Mouse (Mus musculus) liver, embryonic 14.5 days (tissue): ENCODE data around the gene Cpne5. TPM values are rescaled to one million over a fixed set of nuclear protein-coding genes. Genes with fewer than 3 reads are reported as not detected.

Source experiments
- ATAC-seq: fragments of 200-750 bp; cut with Nextera tagmentation; 2 replicates; pipeline ENCODE4 v1.8.0; 2017; ENCODE audit warnings: moderate number of reproducible peaks, mild to moderate bottlenecking, moderate library complexity; ENCODE audit not compliant: insufficient read depth
- DNase-seq, 3 experiments: peaks; one replicate each; pipeline ENCODE4 v3.0.0-alpha.2; 2012 to 2013; ENCODE audit warnings: low read depth in 3 of 3, low spot score in 3 of 3
- H3K27ac ChIP-seq: fragments of 300-500 bp; sonication (generic); 2 replicates; pipeline ENCODE4 v1.5.1; 2014; ENCODE audit warnings: moderate library complexity, mild to moderate bottlenecking, control low read depth, inconsistent platforms
- H3K27me3 ChIP-seq: fragments of 300-500 bp; sonication (generic); 2 replicates; pipeline ENCODE4 v1.6.1; 2014; ENCODE audit warnings: mild to moderate bottlenecking, low read length, moderate library complexity; ENCODE audit not compliant: control insufficient read depth, insufficient read depth
- H3K36me3 ChIP-seq: fragments of 300-500 bp; sonication (generic); replicated peaks from 2 replicates; pipeline ENCODE4 v1.6.1; 2014; ENCODE audit warnings: low read depth; ENCODE audit not compliant: control insufficient read depth, insufficient read depth
- H3K4me1 ChIP-seq, 2 experiments: fragments of 200-500 bp in 1 of 2; fragments of 300-500 bp in 1 of 2; sonication (generic) in 1 of 2; replicated peaks; 2 replicates each; pipeline ENCODE4 v1.6.1; 2012 to 2014; ENCODE audit warnings: antibody characterized with exemption in 1 of 2, inconsistent platforms in 1 of 2, low read length in 1 of 2; ENCODE audit not compliant: control insufficient read depth in 2 of 2, insufficient read depth in 2 of 2
- H3K4me2 ChIP-seq: fragments of 300-500 bp; sonication (generic); 2 replicates; pipeline ENCODE4 v1.6.1; 2014; ENCODE audit warnings: low read depth, mild to moderate bottlenecking, control low read depth, moderate library complexity
- H3K4me3 ChIP-seq, 2 experiments: fragments of 200-500 bp in 1 of 2; fragments of 300-500 bp in 1 of 2; sonication (generic) in 1 of 2; 2 replicates each; pipeline ENCODE4 v1.5.1; 2012 to 2014; ENCODE audit warnings: low read depth in 2 of 2, low read length in 2 of 2, mild to moderate bottlenecking in 2 of 2, control low read depth in 1 of 2, inconsistent platforms in 1 of 2, moderate library complexity in 1 of 2; ENCODE audit not compliant: insufficient read depth in 1 of 2
- H3K9ac ChIP-seq: fragments of 300-500 bp; sonication (generic); replicated peaks from 2 replicates; pipeline ENCODE4 v1.6.1; 2014; ENCODE audit warnings: mild to moderate bottlenecking, control low read depth, moderate library complexity
- H3K9me3 ChIP-seq: fragments of 300-500 bp; sonication (generic); 2 replicates; pipeline ENCODE4 v1.6.1; 2016; ENCODE audit warnings: low read length, mixed read lengths; ENCODE audit not compliant: control insufficient read depth
- CTCF ChIP-seq: IDR thresholded peaks from 2 replicates; pipeline ENCODE4 v1.5.1; 2016; ENCODE audit warnings: antibody characterized with exemption, low read depth, control low read depth
- EP300 ChIP-seq: IDR thresholded peaks from 2 replicates; pipeline ENCODE4 v1.6.1; 2016; ENCODE audit warnings: antibody characterized with exemption, low read depth
- WGBS: fragments of 180-500 bp; shearing (Covaris S2); extraction: QIAGEN DNeasy Blood & Tissue Kit; methylation state at CpG from one replicate; pipeline ENCODE4 v1.1.7; 2014; ENCODE audit not compliant: insufficient replicate concordance; 5-methylcytosine and 5-hydroxymethylcytosine counted together
- polyA plus RNA-seq, 2 experiments: library from polyadenylated mRNA; depleted of rRNA in 1 of 2; stranded (reverse) in 1 of 2; unstranded in 1 of 2; fragments of >200 nt; fragmentation: Nextera tagmentation in 1 of 2; extraction: Ambion mirVana in 1 of 2; gene quantifications; 2 replicates each; pipeline versions ENCODE4 v1.2.1 to v1.2.3; 2012 to 2014

The Cpne5 gene
- polyA plus RNA-seq, 2 experiments = 0.06 to 0.28 TPM

DNA sequence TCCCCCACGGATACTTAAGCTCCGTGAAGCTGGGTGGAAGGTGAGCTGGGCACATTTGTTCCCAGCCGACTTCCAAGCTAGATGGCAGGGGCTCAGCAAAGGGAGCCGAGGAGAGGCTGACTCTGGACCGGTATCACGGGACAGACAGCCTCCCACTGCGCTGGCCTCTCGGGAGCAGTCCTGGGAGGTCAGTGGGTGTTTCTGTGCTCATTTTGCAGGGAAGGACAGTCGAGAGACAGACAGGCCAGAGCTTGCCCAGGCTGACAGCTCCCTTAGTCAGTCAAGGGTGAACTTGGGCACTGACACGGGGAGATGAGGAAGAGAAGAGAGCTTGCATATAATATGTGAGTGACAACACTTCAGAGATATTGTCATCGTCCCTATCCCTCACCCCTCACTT, 54.8 kb downstream of the Cpne5 start:
- Histone ChIP-seq H3K36me3 (no peaks in the 10 kb centered on the region), H3K27me3 (no peaks in the 10 kb centered on the region), H3K4me3 (no peak overlapping the region), H3K9me3 (no peaks in the 10 kb centered on the region), H3K4me2 (no peak overlapping the region), H3K27ac (no peak overlapping the region), H3K9ac (no peak overlapping the region), H3K4me1 (no peaks in the 10 kb centered on the region)
- TF ChIP-seq EP300 (no peak), CTCF (no peak)
- ATAC-seq (no peak), DNase-seq (no peak)
- 65% methylated on average over 11 of the region's 11 CpGs for WGBS

DNA sequence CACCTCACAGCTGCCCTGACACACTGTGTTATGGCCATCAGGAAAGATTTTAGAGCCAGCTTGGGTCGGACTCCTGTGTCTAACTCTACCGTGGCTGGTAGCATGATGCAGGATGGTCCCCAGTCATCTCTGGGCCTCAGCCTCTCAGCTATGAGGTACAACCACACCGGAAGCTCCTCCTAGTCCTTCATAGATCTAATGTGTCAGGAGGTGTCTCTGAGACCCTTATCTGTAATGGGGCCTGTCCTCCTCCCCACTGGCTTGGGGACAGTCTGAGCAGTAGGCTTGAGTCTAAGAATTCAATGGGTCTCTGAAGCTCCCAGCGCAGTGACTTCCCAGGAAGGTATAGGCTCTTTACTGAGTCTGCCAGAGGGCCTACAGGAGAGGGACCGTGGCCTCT, 56.2 kb downstream of the Cpne5 start:
- Histone ChIP-seq H3K36me3 (no peaks in the 10 kb centered on the region), H3K4me3 (no peak overlapping the region), H3K9me3 (no peaks in the 10 kb centered on the region), H3K27ac (no peak overlapping the region), H3K4me1 (no peaks in the 10 kb centered on the region), H3K27me3 (no peaks in the 10 kb centered on the region), H3K9ac (no peak overlapping the region), H3K4me2 (no peak overlapping the region)
- ATAC-seq = no peak
- DNase-seq = no peak
- 41% methylated on average over 5 of the region's 5 CpGs for WGBS
- TF ChIP-seq EP300 (no peak), CTCF (no peak)

DNA sequence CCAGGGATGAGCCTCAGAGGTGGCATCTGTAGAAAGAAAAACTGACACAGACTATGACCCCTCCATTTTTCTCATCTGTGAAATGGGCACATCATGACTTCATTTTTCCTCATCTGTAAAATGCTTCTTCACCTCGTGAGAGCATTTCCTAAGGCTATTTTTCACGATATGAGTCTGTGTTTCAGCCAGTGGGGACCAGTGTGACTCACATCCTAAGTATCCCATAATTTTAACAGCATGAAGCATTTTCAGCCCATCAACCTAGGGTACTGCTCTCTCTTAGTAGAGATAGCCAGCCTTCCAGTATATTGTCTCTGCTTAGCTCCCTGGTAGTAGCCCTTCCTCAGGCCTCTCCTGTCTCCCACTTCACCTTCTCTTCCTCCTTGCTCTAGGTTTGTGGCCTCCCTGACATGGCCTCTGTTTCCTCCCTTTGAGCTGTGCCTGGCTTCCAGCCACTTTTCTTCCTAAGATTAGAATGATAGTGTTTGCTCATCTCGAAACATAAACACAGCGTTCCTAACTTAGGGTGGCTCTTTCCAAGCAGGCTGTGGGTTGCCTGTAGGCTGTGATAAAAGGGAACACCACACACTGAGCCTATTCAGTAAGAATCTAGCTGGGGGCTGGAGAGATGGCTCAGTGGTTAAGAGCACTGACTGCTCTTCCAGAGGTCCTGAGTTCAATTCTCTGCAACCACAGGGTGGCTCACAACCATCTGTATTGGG, 57.4 kb downstream of the Cpne5 start:
- Histone ChIP-seq H3K27ac (no peak overlapping the region), H3K4me2 (no peak overlapping the region), H3K9me3 (no peaks in the 10 kb centered on the region), H3K9ac (no peak overlapping the region), H3K36me3 (no peaks in the 10 kb centered on the region), H3K27me3 (no peaks in the 10 kb centered on the region), H3K4me3 (no peak overlapping the region), H3K4me1 (no peaks in the 10 kb centered on the region)
- TF ChIP-seq CTCF = no peak
- no peak for ATAC-seq
- no peak for DNase-seq
- 41% methylated on average over 4 of the region's 4 CpGs for WGBS

DNA sequence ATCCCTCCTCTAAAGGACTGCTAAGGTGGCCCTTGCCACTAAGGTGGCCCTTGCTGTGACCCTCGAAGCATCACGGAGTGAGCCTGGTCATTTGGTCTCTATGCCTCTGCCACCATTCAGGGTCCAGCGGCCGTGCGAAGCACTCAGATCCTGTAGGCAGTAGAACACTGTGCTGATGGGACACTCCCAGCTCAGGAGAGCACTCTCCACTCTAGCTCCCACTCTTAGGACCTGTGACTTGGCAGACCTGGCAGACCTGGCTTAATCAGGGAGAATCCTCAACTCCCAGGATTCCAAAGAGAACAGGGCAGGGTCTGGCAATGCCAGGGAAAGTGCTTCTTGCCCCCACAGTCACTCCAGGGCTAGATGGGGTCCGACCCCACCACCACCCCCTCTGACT, 58.0 kb downstream of the Cpne5 start:
- whole genome bisulfite sequencing = 77% methylated on average over 6 of the region's 6 CpGs
- no peaks in the 10 kb centered on the region for H3K4me1 ChIP-seq
- DNase-seq (no peak), ATAC-seq (no peak)
- H3K27ac ChIP-seq = no peak overlapping the region
- H3K36me3 ChIP-seq = no peaks in the 10 kb centered on the region
- TF ChIP-seq EP300 = no peak
- TF ChIP-seq CTCF = no peak
- H3K27me3 ChIP-seq = no peaks in the 10 kb centered on the region
- H3K4me2 ChIP-seq = no peak overlapping the region
- no peak overlapping the region for H3K9ac ChIP-seq
- H3K9me3 ChIP-seq = no peaks in the 10 kb centered on the region
- H3K4me3 ChIP-seq = no peak overlapping the region

DNA sequence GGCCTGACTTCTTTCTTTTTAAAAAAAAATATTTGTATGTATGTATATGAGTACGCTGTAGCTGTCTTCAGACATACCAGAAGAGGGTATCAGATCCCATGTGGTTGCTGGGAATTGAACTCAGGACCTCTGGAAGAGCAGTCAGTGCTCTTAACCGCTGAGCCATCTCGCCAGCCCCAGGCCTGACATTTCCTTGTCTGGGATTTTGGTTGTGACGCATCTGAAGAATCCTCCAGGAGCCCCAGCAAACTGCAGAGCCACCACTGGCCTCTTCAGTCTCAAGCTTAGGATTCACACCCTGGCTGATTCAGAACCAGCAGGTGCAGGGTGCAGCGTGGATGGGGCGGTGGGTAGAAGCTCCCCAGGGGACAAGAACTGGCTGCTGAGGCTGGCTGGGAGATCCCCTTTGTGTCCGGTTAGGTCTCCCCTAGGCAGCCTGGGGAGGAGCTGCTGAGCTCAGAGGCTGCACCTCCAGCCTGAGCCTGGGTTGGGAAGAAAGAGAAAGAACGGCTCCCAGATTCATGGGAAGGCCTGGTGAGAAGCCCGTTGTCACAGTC, 59.4 kb downstream of the Cpne5 start:
- no peak overlapping the region for H3K9ac ChIP-seq
- H3K4me3 ChIP-seq = no peak overlapping the region
- H3K27me3 ChIP-seq = no peaks in the 10 kb centered on the region
- no peak for TF ChIP-seq EP300
- TF ChIP-seq CTCF = no peak
- H3K9me3 ChIP-seq = no peaks in the 10 kb centered on the region
- no peaks in the 10 kb centered on the region for H3K4me1 ChIP-seq
- no peak for ATAC-seq
- DNase-seq = no peak
- WGBS = 68% methylated on average over 9 of the region's 9 CpGs
- no peak overlapping the region for H3K27ac ChIP-seq
- H3K4me2 ChIP-seq = no peak overlapping the region
- H3K36me3 ChIP-seq = no peaks in the 10 kb centered on the region
